Mouse (Mus musculus) CH12.LX (cell line): ENCODE results near the gene Prrt4. TPM values are rescaled to one million over a fixed set of nuclear protein-coding genes. Genes with fewer than 3 reads are reported as not detected.

Source experiments
- DNase-seq: peaks from one replicate; pipeline ENCODE4 v3.0.0-alpha.2; 2013; ENCODE audit errors: extremely low read depth
- H3K27ac ChIP-seq: 2 replicates; pipeline ENCODE4 v1.5.1; 2012; ENCODE audit warnings: low read depth, mild to moderate bottlenecking, control low read depth, moderate library complexity; ENCODE audit not compliant: insufficient read depth
- H3K27me3 ChIP-seq: replicated peaks from 2 replicates; pipeline ENCODE3; 2012; ENCODE audit warnings: inconsistent platforms
- H3K36me3 ChIP-seq, 2 experiments: replicated peaks in 1 of 2; 2 replicates each; pipeline versions ENCODE3 to v1.6.1; 2012; ENCODE audit warnings: inconsistent platforms in 1 of 2, low read length in 1 of 2, mild to moderate bottlenecking in 1 of 2, mixed read lengths in 1 of 2, moderate library complexity in 1 of 2; ENCODE audit not compliant: control insufficient read depth in 1 of 2, insufficient read depth in 1 of 2
- H3K4me1 ChIP-seq, 2 experiments: 2 replicates each; pipeline ENCODE4 v1.6.1; 2012; ENCODE audit warnings: inconsistent platforms in 1 of 2, moderate library complexity in 1 of 2; ENCODE audit not compliant: insufficient read depth in 2 of 2, control insufficient read depth in 1 of 2
- H3K4me2 ChIP-seq: 2 replicates; pipeline ENCODE4 v1.6.1; 2012; ENCODE audit warnings: low read depth, mild to moderate bottlenecking, control low read depth; ENCODE audit not compliant: poor library complexity, insufficient read depth, severe bottlenecking
- H3K4me3 ChIP-seq, 3 experiments: fragments of 150-350 bp in 1 of 3; sonication (generic) in 1 of 3; replicated peaks in 1 of 3; 2 replicates each; pipeline versions ENCODE3 to v1.5.1; 2011 to 2012; ENCODE audit warnings: low read depth in 2 of 3, low read length in 2 of 3, mild to moderate bottlenecking in 2 of 3, moderate library complexity in 2 of 3, control low read depth in 1 of 3, improper control_type of control experiment in 1 of 3, inconsistent platforms in 1 of 3, mixed read lengths in 1 of 3; ENCODE audit not compliant: poor library complexity in 1 of 3
- H3K79me2 ChIP-seq: replicated peaks from 2 replicates; pipeline ENCODE4 v1.6.1; 2012; ENCODE audit warnings: mild to moderate bottlenecking, moderate library complexity; ENCODE audit not compliant: control insufficient read depth, poor library complexity, insufficient read depth, severe bottlenecking; ENCODE audit errors: extremely low read depth
- H3K9ac ChIP-seq: 2 replicates; pipeline ENCODE4 v1.6.1; 2012; ENCODE audit warnings: low read depth, mild to moderate bottlenecking, control low read depth, moderate library complexity; ENCODE audit not compliant: insufficient read depth
- H3K9me3 ChIP-seq: replicated peaks from 2 replicates; pipeline ENCODE3; 2012; ENCODE audit warnings: low read length, inconsistent platforms, mixed read lengths
- BHLHE40 ChIP-seq: IDR thresholded peaks from 2 replicates; pipeline ENCODE4 v1.6.1; 2011; ENCODE audit warnings: mild to moderate bottlenecking, low read depth, low read length, improper control_type of control experiment
- CHD2 ChIP-seq: IDR thresholded peaks from 2 replicates; pipeline ENCODE4 v1.6.1; 2011; ENCODE audit warnings: low read length, improper control_type of control experiment
- CTCF ChIP-seq, 2 experiments: IDR thresholded peaks in 1 of 2; conservative IDR thresholded peaks in 1 of 2; 2 replicates each; pipeline ENCODE4 v1.5.1; 2011 to 2012; ENCODE audit warnings: low read depth in 2 of 2, low read length in 2 of 2, improper control_type of control experiment in 1 of 2, inconsistent platforms in 1 of 2, mild to moderate bottlenecking in 1 of 2, moderate library complexity in 1 of 2
- ETS1 ChIP-seq: conservative IDR thresholded peaks from 2 replicates; pipeline ENCODE4 v1.6.1; 2012; ENCODE audit warnings: low read depth, mild to moderate bottlenecking, inconsistent platforms, low read length, improper control_type of control experiment, moderate library complexity
- HCFC1 ChIP-seq: IDR thresholded peaks from 2 replicates; pipeline ENCODE4 v1.6.1; 2012; ENCODE audit warnings: low read depth, mild to moderate bottlenecking, inconsistent platforms, low read length, improper control_type of control experiment
- IRF4 ChIP-seq: IDR thresholded peaks from 2 replicates; pipeline ENCODE4 v1.6.1; 2014; ENCODE audit warnings: low read depth, mild to moderate bottlenecking, inconsistent platforms, low read length, improper control_type of control experiment
- JUND ChIP-seq: conservative IDR thresholded peaks from 2 replicates; pipeline ENCODE4 v1.6.1; 2011; ENCODE audit warnings: low read depth, low read length, improper control_type of control experiment
- KAT2A ChIP-seq: IDR thresholded peaks from 2 replicates; pipeline ENCODE4 v1.6.1; 2012; ENCODE audit warnings: low read length, improper control_type of control experiment, inconsistent platforms; ENCODE audit not compliant: insufficient replicate concordance
- MAX ChIP-seq: IDR thresholded peaks from 2 replicates; pipeline ENCODE4 v1.6.1; 2011; ENCODE audit warnings: low read length, improper control_type of control experiment
- MAZ ChIP-seq: IDR thresholded peaks from 2 replicates; pipeline ENCODE4 v1.6.1; 2012; ENCODE audit warnings: low read depth, mild to moderate bottlenecking, inconsistent platforms, low read length, improper control_type of control experiment, moderate library complexity
- MEF2A ChIP-seq: IDR thresholded peaks from 2 replicates; pipeline ENCODE4 v1.6.1; 2014; ENCODE audit warnings: low read depth, mild to moderate bottlenecking, inconsistent platforms, low read length, improper control_type of control experiment, borderline replicate concordance
- MXI1 ChIP-seq: IDR thresholded peaks from 2 replicates; pipeline ENCODE4 v1.6.1; 2011; ENCODE audit warnings: mild to moderate bottlenecking, low read depth, low read length, improper control_type of control experiment
- NRF1 ChIP-seq: IDR thresholded peaks from 2 replicates; pipeline ENCODE4 v1.6.1; 2014; ENCODE audit warnings: low read depth, mild to moderate bottlenecking, inconsistent platforms, low read length, improper control_type of control experiment, moderate library complexity
- POLR2A ChIP-seq: IDR thresholded peaks from 2 replicates; pipeline ENCODE4 v1.6.1; 2011; ENCODE audit warnings: low read depth, mild to moderate bottlenecking, improper control_type of control experiment, low read length
- POLR2AphosphoS2 ChIP-seq: IDR thresholded peaks from 2 replicates; pipeline ENCODE4 v1.6.1; 2011; ENCODE audit warnings: low read depth, low read length, improper control_type of control experiment
- RAD21 ChIP-seq: IDR thresholded peaks from 2 replicates; pipeline ENCODE4 v1.6.1; 2011; ENCODE audit warnings: low read depth, mild to moderate bottlenecking, low read length, improper control_type of control experiment, moderate library complexity
- RCOR1 ChIP-seq: conservative IDR thresholded peaks from 2 replicates; pipeline ENCODE4 v1.6.1; 2012; ENCODE audit warnings: low read depth, mild to moderate bottlenecking, inconsistent platforms, low read length, improper control_type of control experiment
- SIN3A ChIP-seq: IDR thresholded peaks from 2 replicates; pipeline ENCODE4 v1.6.1; 2012; ENCODE audit warnings: low read length, improper control_type of control experiment, inconsistent platforms
- UBTF ChIP-seq: IDR thresholded peaks from 2 replicates; pipeline ENCODE4 v1.6.1; 2012; ENCODE audit warnings: low read depth, mild to moderate bottlenecking, inconsistent platforms, low read length, improper control_type of control experiment, moderate library complexity
- USF1 ChIP-seq: IDR thresholded peaks from 2 replicates; pipeline ENCODE4 v1.6.1; 2014; ENCODE audit warnings: low read depth, mild to moderate bottlenecking, inconsistent platforms, low read length, improper control_type of control experiment
- ZNF384 ChIP-seq: IDR thresholded peaks from 2 replicates; pipeline ENCODE4 v1.6.1; 2012; ENCODE audit warnings: low read depth, low read length, improper control_type of control experiment, inconsistent platforms
- dilution Hi-C: fragments of 300-500 bp; cut with MboI; formaldehyde crosslinking; loops from 2 replicates; pipeline ENCODE4 v1.14.3; 2020; ENCODE audit warnings: low sequenced_read_pairs; ENCODE audit not compliant: extremely low pct_unique_long_range_greater_than_20kb, extremely low pct_ligation_motif_present
- in situ Hi-C: fragments of 300-500 bp; cut with MboI; formaldehyde crosslinking; loops from 3 replicates; pipeline ENCODE4 v1.14.3; 2019; ENCODE audit warnings: low sequenced_read_pairs, low pct_ligation_motif_present, low pct_unique_long_range_greater_than_20kb, mixed read lengths
- polyA plus RNA-seq: library from polyadenylated mRNA; unstranded; fragments of >175 nt; gene quantifications from 2 replicates; pipeline ENCODE4 v1.2.1, GENCODE M21; 2012; ENCODE audit warnings: low read depth; ENCODE audit not compliant: insufficient read length
- total RNA-seq, 2 experiments: library from RNA; depleted of rRNA; stranded (reverse); fragments of 300-350 nt in 1 of 2; fragments of >200 nt in 1 of 2; gene quantifications; 2 replicates each; pipeline ENCODE4 v1.2.3; 2012 to 2014

Prrt4 gene
- total and polyA plus RNA-seq, 3 experiments = not detected

- DNase-seq = no peak
- no peak for TF ChIP-seq USF1
- no peak for TF ChIP-seq UBTF
- in situ Hi-C loops (no loop called here), dilution Hi-C loops (no loop called here)
- Histone ChIP-seq H3K36me3 (no peaks in the 10 kb centered on the region), H3K27me3 (peaks cover 92% of the 10 kb centered on the region), H3K4me1 (peaks cover 0 to 7% of the 10 kb centered on the region in 2 experiments; a peak in 1 of 4 replicates), H3K4me2 (peak overlapping the region; percentile 30; the same call in 1 of the 2 replicates), H3K79me2 (no peaks in the 10 kb centered on the region), H3K27ac (no peak overlapping the region), H3K9ac (no peak overlapping the region), H3K4me3 (no peak overlapping the region), H3K9me3 (no peaks in the 10 kb centered on the region)
Measured at GRCm38 (mm10) chr6:29170063-29170921, 9.1 kb downstream of the Prrt4 start.

GRCm38 (mm10) chr6:29169675-29170062, 9.7 kb downstream of the Prrt4 start:
- no peak overlapping the region for H3K4me3 ChIP-seq
- DNase-seq = no peak
- no peak overlapping the region for H3K27ac ChIP-seq
- no peak overlapping the region for H3K9ac ChIP-seq
- no peaks in the 10 kb centered on the region for H3K36me3 ChIP-seq
- no peaks in the 10 kb centered on the region for H3K79me2 ChIP-seq
- H3K4me2 ChIP-seq = no peak overlapping the region
- in situ Hi-C loops = loop anchor here (5.0 kb wide), 3 partner anchors 33 to 108 kb away; partner anchors contain the start of gene Fam71f2
- H3K9me3 ChIP-seq = no peaks in the 10 kb centered on the region
- TF ChIP-seq SIN3A (no peak), RAD21 (no peak), MAZ (no peak), BHLHE40 (no peak), MAX (no peak), NRF1 (no peak), MXI1 (no peak), HCFC1 (no peak), ETS1 (no peak), POLR2A (no peak), CHD2 (no peak), POLR2AphosphoS2 (no peak), RCOR1 (no peak), IRF4 (no peak), JUND (no peak), MEF2A (no peak), KAT2A (no peak), CTCF (conservative IDR thresholded peaks at IDR 0.05 in 1 of 2, IDR thresholded peaks at IDR 0.05 in 1 of 2; ENCODE audit: low read depth in 2 of 2, low read length in 2 of 2) (no peak), ZNF384 (no peak)
- H3K4me1 ChIP-seq = peaks cover 0 to 9% of the 10 kb centered on the region in 2 experiments; a peak in 1 of 4 replicates
- dilution Hi-C loops = no loop called here
- peaks cover 88% of the 10 kb centered on the region for H3K27me3 ChIP-seq
